Mouse (Mus musculus): ENCODE data around the gene Il17rc.

The Il17rc gene
- long read RNA-seq, experiment 1, partial matches to known transcripts = 1 of 11 reads
- long read RNA-seq, experiment 1, other reads (novel, unspliced or antisense) = 10 of 11 reads
- long read RNA-seq, experiment 2, partial matches to known transcripts = 0 of 5 reads
- long read RNA-seq, experiment 2, other reads (novel, unspliced or antisense) = 5 of 5 reads

DNA sequence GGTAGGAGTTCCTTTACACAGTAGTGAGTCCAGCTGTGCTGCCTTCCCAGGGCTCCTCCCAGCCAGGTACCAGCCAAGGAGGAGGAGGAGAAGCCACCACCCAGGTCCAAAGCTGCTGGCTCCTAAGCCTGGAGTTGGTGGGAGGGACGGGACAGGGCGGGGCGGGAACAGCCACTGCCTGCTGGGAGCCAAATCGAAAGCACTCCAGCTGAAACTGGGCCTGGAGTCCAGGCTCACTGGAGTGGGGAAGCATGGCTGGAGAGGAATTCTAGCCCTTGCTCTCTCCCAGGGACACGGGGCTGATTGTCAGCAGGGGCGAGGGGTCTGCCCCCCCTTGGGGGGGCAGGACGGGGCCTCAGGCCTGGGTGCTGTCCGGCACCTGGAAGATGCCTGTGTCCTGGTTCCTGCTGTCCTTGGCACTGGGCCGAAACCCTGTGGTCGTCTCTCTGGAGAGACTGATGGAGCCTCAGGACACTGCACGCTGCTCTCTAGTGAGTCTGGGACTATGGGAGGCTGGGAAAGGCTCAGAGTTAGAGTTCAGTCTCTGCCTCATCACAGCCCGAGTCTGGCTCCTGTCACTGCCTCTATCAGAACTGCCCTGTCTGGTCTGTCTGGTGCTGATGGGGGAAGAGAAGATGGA is at the start of gene Il17rc:
TSS of gene Il17rc (plus strand) at position 131 of the 640 bp plus-strand sequence.
- intact Hi-C loops (cut with DNase I) = no loop called here

GRCm38 (mm10) chr6:113423000-113423399 is 48.2 kb upstream of the Il17rc start:
- intact Hi-C loops (cut with DNase I) = no loop called here

- intact Hi-C loops (cut with DNase I) = no loop called here
Observed at GRCm38 (mm10) chr6:113424187-113424586, 47.0 kb upstream of the Il17rc start.

GRCm38 (mm10) chr6:113426696-113427095 is 44.5 kb upstream of the Il17rc start:
- intact Hi-C loops (cut with DNase I) = no loop called here

DNA sequence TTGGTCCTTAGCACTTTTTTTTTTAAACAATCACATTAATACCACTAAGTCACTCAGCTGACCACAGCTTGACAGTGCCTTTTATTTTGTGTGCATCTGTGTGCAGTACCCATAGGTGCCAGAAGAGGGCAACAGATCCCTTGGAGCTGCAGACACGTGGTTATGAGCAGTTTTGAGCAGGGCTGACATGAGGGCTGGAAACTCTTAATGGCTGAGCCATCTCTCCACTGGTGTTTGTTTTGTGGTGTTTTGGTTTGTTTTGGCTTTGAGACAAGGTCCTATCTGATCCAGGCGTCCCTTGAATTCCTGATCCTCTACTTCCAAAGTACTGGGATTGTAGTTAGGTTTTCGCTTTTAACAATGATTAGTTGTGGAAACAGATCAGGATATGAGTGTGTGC is 43.8 kb upstream of the Il17rc start:
- intact Hi-C loops (cut with DNase I) = no loop called here

- intact Hi-C loops (cut with DNase I) = no loop called here
Observed at GRCm38 (mm10) chr6:113428006-113428405, 43.2 kb upstream of the Il17rc start.

DNA sequence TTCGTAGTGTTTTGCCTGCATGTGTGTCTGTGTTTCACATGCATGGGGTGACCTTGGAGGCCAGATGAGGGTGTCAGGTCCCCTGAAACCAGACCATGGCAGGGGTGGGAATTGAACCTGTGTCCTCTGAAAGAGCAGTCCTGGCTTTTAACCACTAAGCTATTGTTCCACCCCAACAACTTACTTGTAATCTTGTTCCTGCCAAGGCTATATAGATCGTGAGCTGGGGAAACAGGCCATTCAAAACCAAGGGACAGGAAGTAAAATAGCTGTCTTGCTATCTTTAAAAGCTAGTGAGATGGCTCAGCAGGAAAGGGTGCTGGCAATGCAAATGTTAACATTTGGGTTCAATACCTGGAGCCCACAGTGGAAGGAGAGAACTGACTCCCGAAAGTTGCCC is 41.3 kb upstream of the Il17rc start:
- intact Hi-C loops (cut with DNase I) = no loop called here

- intact Hi-C loops (cut with DNase I) = no loop called here
Observed at GRCm38 (mm10) chr6:113430846-113431245, 40.4 kb upstream of the Il17rc start.

DNA sequence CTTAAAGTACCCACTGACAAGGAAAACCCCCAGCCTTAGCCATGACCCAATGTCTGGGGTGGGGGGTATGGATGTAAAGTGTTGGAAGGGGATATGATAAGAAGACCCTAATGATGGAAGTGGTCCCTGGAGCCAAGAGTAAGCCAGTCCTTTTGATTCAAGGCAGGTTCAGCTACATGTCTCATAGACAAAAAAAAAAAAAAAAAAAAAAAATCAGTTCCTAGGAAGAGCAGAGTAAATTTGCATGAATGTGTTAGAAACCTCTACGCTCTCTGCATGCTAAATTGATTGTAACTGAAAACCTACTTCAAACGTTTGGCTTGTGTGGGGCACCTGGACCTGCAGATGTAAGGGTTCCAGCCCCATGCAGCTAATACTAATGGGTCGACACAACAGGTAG is 39.4 kb upstream of the Il17rc start:
- intact Hi-C loops (cut with DNase I) = no loop called here

- intact Hi-C loops (cut with DNase I) = no loop called here
Observed at GRCm38 (mm10) chr6:113433661-113434060, 37.6 kb upstream of the Il17rc start.

- intact Hi-C loops (cut with DNase I) = no loop called here
Observed at GRCm38 (mm10) chr6:113434691-113435090, 36.5 kb upstream of the Il17rc start.

- intact Hi-C loops (cut with DNase I) = no loop called here
Observed at GRCm38 (mm10) chr6:113435664-113436205, 35.5 kb upstream of the Il17rc start, which contains the start of gene Cidec. TSS of gene Cidec (minus strand) at chr6:113435760.

DNA sequence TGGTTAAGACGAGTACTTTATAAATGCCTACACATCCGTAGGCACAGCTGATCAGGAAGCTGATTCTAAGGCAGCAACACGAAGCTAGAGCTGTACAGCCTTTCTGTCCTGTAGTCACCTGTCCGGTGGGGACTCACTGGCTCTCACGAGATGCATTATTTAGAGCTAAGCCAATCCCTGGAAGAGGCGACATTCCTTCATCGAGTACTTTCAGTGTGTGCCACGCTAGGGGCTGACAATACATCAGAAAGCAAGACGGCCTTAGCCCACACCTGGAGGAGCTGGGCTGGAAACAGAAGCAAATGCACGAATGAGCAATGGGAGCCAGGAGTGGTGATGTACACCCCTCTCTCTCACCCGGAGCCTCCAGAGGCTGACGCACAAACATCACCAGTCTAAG is 34.1 kb upstream of the Il17rc start:
- intact Hi-C loops (cut with DNase I) = no loop called here

DNA sequence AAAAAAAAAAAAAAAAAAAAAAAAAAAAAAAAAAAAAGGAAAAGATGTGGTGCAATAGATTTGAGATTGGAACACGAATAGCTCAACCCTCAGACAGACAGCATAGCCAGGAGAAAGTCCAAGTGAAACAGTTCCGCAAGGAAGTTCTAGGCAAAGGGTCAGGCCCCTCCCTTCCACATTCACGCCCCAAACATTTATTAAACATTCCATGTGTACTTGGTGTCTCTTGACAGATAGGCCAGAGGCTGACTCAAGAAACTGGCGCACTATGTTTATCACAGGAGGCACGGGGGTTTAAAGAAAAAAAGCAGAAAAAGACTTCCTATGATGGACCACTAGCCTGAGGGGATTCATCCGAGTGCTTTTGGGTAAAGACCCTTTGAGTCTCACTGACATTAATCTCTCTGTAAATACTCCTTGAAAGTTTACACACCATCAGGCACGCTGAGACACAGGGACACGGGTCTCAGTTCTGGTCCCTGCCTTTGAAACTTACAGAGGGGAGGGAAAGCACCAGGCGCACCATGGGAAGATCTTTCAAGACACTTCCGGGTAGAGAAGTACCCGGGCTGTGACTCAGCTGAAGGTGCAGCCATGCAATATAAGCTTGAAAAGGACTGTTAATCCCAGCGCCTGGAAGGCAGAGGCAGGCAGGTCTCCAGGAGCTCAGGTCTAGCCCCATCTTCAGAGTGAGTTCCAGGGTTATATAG is 32.4 kb upstream of the Il17rc start:
- intact Hi-C loops (cut with DNase I) = no loop called here

- intact Hi-C loops (cut with DNase I) = no loop called here
Observed at GRCm38 (mm10) chr6:113440686-113441085, 30.5 kb upstream of the Il17rc start.

GRCm38 (mm10) chr6:113441147-113441680 is 30.0 kb upstream of the Il17rc start:
- intact Hi-C loops (cut with DNase I) = no loop called here

DNA sequence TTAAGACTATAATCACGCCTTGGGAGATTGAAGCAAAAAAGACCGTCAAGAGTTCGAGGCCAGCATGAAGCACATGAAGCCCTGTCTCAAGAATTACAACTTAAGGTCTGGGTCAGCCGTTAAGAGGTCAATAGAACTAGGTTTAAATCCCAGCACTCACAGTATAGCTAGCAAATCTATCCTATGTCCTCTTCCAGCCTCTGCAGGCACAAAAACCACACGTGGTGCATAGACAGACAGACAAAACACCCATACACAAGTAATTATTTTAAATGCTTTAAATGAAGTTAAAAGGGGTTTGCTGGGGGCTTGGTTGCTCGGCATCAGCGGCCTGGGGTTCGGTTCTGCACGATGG is 29.2 kb upstream of the Il17rc start:
- intact Hi-C loops (cut with DNase I) = no loop called here

DNA sequence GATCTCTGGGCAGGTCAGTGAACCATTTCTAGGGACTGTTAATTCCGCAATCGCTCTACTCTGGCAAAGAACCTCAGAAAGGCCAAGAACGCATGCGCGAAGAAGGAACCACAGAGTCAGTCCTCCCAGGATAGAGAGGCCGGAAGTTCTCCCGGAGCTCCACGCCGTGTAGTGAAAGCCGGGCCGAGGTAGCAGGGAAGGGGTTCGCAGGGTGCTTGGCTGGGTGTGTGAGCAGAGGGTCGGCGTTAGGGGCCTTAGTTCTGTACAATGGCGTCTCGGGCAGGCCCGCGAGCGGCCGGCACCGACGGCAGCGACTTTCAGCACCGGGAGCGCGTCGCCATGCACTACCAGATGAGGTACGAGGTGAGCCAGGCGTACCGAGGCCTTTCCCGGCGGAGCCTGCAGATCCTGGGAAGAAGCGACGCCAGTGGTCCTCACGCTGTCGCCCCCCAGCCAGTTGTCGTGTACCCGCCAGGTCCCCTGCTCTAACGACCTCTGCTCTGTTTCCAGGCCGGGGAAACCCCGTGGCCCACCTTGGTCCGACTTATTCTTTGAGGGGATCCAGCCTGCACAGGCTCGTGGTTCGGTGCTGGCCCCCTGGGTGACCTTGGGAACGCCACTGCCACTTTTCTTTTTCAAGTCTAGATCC is 28.7 kb upstream of the Il17rc start, which contains the start of gene Jagn1:
TSS of gene Jagn1 (plus strand) at position 128 of the 649 bp plus-strand sequence.
- intact Hi-C loops (cut with DNase I) = no loop called here

- intact Hi-C loops (cut with DNase I) = no loop called here
Observed at GRCm38 (mm10) chr6:113443091-113443490, 28.1 kb upstream of the Il17rc start.

GRCm38 (mm10) chr6:113444207-113444965 is 26.8 kb upstream of the Il17rc start:
- intact Hi-C loops (cut with DNase I) = no loop called here

DNA sequence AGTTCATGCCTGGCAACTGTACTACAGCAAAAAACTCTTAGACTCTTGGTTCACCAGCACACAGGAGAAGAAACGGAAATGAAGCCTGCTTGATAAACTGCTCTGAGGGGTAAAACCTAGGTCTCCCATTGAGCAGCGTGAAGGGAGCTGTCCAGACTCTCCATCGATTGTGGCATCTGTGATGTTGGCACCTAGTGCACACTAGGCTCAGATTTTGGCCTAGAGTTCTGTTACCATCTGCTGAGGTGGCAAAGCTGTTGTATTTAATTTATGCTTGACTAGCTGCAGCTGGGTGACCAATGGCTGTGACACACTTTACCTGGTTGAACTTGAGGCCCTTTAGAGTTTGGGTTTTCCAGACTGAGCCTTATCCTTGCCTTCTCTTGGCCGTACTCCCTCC is 23.6 kb upstream of the Il17rc start:
- intact Hi-C loops (cut with DNase I) = no loop called here

Data from adrenal gland (tissue).